Mouse (Mus musculus) layer of hippocampus, adult 6 months (tissue): Measurements from ENCODE around the gene Olfr285. TPM values are rescaled to one million over a fixed set of nuclear protein-coding genes. Genes with fewer than 3 reads are reported as not detected.

Source experiments
- long read RNA-seq, 2 experiments: library from polyadenylated mRNA; unstranded; transcript quantifications; one replicate each; pipeline ENCODE4 v2.0.0; 2019 to 2020
- polyA plus RNA-seq: library from polyadenylated mRNA; unstranded; fragments of <200 nt; fragmentation: Nextera tagmentation; gene quantifications from 2 replicates; pipeline ENCODE4 v1.2.3, GENCODE M21; 2021

Olfr285 gene
- polyA plus RNA-seq: not detected in 2 replicates
- long read RNA-seq, experiment 1: 0 reads
- long read RNA-seq, experiment 2: 0 reads

DNA sequence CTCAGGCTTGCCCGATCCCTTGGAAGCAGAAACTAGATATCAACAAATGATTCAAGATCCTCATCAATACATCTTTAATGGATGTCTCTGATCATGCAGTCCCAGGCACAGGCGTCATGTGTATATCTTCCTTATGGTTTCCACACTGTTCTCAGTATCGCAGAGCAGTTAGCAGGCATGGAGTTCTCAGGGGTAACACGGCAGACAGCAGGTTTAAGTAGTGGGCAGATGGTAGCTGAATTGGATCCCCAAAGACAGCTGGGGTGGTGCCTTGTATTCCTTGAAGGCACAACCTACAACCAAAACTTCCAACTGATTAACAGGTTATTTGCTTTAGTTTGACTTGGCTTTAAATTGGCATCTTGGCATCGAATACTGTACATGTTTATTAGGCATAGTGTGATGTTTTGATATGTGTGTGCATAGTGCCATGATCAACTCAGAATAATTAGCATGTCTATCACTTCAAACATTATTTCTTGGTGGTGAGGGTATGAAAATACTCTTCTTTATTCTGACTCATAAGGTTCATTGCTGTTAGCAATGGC, at the start of gene Olfr285:
Olfr285 (minus strand) TSS at position 177 of the 548 bp plus-strand sequence.

DNA sequence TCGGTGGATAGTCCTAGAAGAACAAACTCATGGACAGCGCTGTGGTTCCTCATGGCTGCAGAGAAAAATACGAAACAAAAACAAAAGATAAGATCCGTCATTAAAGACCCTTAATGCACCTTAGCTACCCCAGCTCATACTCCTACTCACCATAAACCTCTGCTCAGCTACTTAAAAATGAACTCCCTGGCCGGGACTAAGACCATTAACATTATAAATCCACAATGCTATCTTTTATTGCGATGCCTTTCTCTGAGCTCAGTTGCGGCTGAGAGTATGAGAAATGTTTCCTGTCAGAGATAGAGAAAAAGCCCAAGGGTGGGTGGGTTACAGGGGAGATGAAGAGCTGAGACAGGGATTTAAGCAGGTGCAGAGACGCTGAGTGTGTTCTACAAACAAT, 23.7 kb upstream of the Olfr285 start, which contains the start of gene Olfr284:
Olfr284 (minus strand) TSS at position 101 of the 400 bp plus-strand sequence.

DNA sequence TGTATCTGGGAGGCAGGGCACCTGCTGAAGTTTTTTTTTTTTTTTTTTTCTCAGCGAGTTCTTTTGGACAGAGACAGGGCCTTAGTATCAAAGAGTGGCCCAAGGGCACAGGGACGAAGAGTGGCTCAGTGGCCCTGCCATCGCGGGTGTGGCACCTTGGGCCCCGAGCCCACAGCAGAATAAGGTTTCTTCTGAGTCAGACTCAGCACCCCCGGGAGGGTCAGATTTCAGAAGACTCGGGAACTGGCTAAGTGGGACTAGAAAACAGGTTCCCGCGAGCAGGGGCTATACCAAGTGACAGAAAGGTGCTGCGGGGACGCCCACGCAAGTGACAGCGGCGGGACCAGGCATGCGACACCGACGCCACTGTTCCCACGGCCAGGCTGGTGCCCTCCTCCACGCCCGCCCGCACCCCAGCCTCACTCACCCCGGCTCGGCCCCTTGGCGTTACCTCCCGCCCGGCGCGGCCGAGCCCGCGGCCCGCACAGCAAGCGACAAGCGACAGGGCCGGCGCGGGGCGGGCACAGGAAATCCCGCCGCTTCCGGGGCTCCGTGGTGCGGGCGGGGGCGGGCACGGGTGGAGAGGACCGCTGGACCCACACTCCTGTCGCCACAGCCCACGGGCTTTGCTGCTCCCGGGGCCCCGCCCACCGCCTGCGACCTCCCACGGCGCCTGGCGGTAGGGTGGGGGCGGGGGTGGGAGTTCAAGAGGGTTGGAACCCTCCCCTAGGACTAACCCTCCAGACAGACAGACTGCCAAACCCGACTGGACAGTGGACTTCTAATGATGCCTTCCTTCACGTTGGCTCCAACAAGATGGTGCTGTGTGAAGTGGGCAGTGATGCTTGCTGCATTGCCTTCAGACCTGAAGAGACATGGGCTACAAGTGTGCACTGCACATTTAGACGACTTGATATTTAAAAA, 21.3 kb downstream of the Olfr285 start, which contains the start of gene Zfp641:
Zfp641 (minus strand) TSS at position 534 of the 924 bp plus-strand sequence.

Other genes starting within 250 kb of the Olfr285 start
- 126 TPM in 2 replicates for gene Pfkm, start 224.8 kb downstream of the Olfr285 start, polyA plus RNA-seq
- 2.2 and 2.3 TPM in 2 replicates for gene Senp1, start 223.6 kb downstream of the Olfr285 start, polyA plus RNA-seq
- gene Asb8, start 151.7 kb downstream of the Olfr285 start, polyA plus RNA-seq: 90.2 and 96.8 TPM in 2 replicates
- 5.5 and 7.1 TPM in 2 replicates for gene Ccdc184, start 150.2 kb downstream of the Olfr285 start, polyA plus RNA-seq
- not detected in 2 replicates for gene Olfr288, start 121.8 kb downstream of the Olfr285 start, polyA plus RNA-seq
- gene Gm44579, start 96.4 kb downstream of the Olfr285 start, polyA plus RNA-seq: 0.21 and 0.29 TPM in 2 replicates
- 5.0 TPM in 2 replicates for gene Olfr287, start 96.3 kb downstream of the Olfr285 start, polyA plus RNA-seq
- gene Olfr286, start 82.9 kb downstream of the Olfr285 start, polyA plus RNA-seq: not detected in 2 replicates
- not detected in 2 replicates for gene H1fnt, start 60.1 kb downstream of the Olfr285 start, polyA plus RNA-seq
- gene Zfp641, start 21.2 kb downstream of the Olfr285 start, polyA plus RNA-seq: 2.2 and 2.5 TPM in 2 replicates
- not detected in 2 replicates for gene Olfr284, start 23.6 kb upstream of the Olfr285 start, polyA plus RNA-seq
- gene Olfr283, start 63.6 kb upstream of the Olfr285 start, polyA plus RNA-seq: not detected in 2 replicates
- gene Olfr282, start 113.9 kb upstream of the Olfr285 start, polyA plus RNA-seq: not detected in 2 replicates
- not detected in 2 replicates for gene Olfr281, start 135.2 kb upstream of the Olfr285 start, polyA plus RNA-seq
- not detected in 2 replicates for gene OR5BS1P, start 152.5 kb upstream of the Olfr285 start, polyA plus RNA-seq
- not detected in 2 replicates for gene Lalba, start 165.4 kb upstream of the Olfr285 start, polyA plus RNA-seq
- not detected in 2 replicates for gene Olfr279, start 175.0 kb upstream of the Olfr285 start, polyA plus RNA-seq
- gene Kansl2, start 216.9 kb upstream of the Olfr285 start, polyA plus RNA-seq: 40.8 and 44.3 TPM in 2 replicates